ENCODE assay signal across 24 mouse cellular contexts in genomic region chr5:82793197-82793596, GRCm38 (mm10).
"Had no signal": no experiment of that assay in that cellular context is flagged by ENCODE, and none has a peak within 500 bp of the region (broad histone marks: within the 10 kb centered on the region; RNA-seq: fewer than 3 reads in every experiment).

No protein-coding gene starts in this region.

- H3K9ac ChIP-seq: limb, embryonic 13.5 days; liver, embryonic 12.5 days; liver, embryonic 15.5 days; lung, embryonic 15.5 days; neural tube, embryonic 12.5 days; neural tube, embryonic 15.5 days had no signal

- DNase-seq: kidney, adult 2 months; kidney, postnatal 25 days; layer of hippocampus, adult 9-11 months; liver; lung, adult 18-20 months; lung, postnatal 10 days; lung, postnatal 36 days; right cerebral cortex, adult 18-20 months; right cerebral cortex, postnatal 14 days; right cerebral cortex, postnatal 4 days; thymus, adult 2 months; thymus, postnatal 14 days; thymus, postnatal 4 days had no signal

- H3K36me3 ChIP-seq: limb, embryonic 10.5 days; limb, embryonic 13.5 days; liver, embryonic 12.5 days; liver, embryonic 15.5 days; lung, embryonic 15.5 days; neural tube, embryonic 12.5 days; neural tube, embryonic 15.5 days had no signal

- ATAC-seq: liver, embryonic 12.5 days had no signal

- H3K4me1 ChIP-seq: limb, embryonic 10.5 days; limb, embryonic 13.5 days; liver, embryonic 12.5 days; liver, embryonic 15.5 days; lung, embryonic 15.5 days; megakaryocyte, embryonic 14.5 days; neural tube, embryonic 12.5 days; neural tube, embryonic 15.5 days had no signal

- H3K27ac ChIP-seq: kidney, postnatal 0 days; layer of hippocampus, adult 2 months; limb, embryonic 10.5 days; limb, embryonic 13.5 days; liver, embryonic 12.5 days; liver, embryonic 15.5 days; lung, embryonic 15.5 days; neural tube, embryonic 12.5 days; neural tube, embryonic 15.5 days; stomach, postnatal 0 days had no signal

- H3K9me3 ChIP-seq: limb, embryonic 10.5 days; limb, embryonic 13.5 days; liver, embryonic 12.5 days; liver, embryonic 15.5 days; lung, embryonic 15.5 days; megakaryocyte, embryonic 14.5 days; neural tube, embryonic 12.5 days; neural tube, embryonic 15.5 days had no signal

- H3K4me2 ChIP-seq: limb, embryonic 13.5 days; liver, embryonic 12.5 days; liver, embryonic 15.5 days; lung, embryonic 15.5 days; neural tube, embryonic 12.5 days; neural tube, embryonic 15.5 days had no signal

- H3K4me3 ChIP-seq: layer of hippocampus, adult 2 months; limb, embryonic 10.5 days; limb, embryonic 13.5 days; liver, embryonic 12.5 days; liver, embryonic 15.5 days; lung, embryonic 15.5 days; megakaryocyte, embryonic 14.5 days; neural tube, embryonic 12.5 days; neural tube, embryonic 15.5 days had no signal

- H3K27me3 ChIP-seq: limb, embryonic 13.5 days; liver, embryonic 12.5 days; liver, embryonic 15.5 days; lung, embryonic 15.5 days; megakaryocyte, embryonic 14.5 days; neural tube, embryonic 12.5 days; neural tube, embryonic 15.5 days had no signal
